Mouse (Mus musculus): ENCODE data around the gene Myef2.

Myef2 gene

GRCm38 (mm10) chr2:125123477-125123852, at the start of gene Myef2:
Gene Myef2 (minus strand): TSS chr2:125123661.
- H3K36me3 ChIP-seq (ENCODE audit: insufficient read depth, low read length), result peaks cover 19% of the 10 kb centered on the region; the same call in 1 of the 2 replicates
- H3K9me3 ChIP-seq (ENCODE audit: low read length), result no peaks in the 10 kb centered on the region
- peaks cover 62% of the 10 kb centered on the region for H3K4me1 ChIP-seq (replicated peaks; ENCODE audit: low read depth, low read length)
- no peaks in the 10 kb centered on the region for H3K27me3 ChIP-seq (ENCODE audit: insufficient read depth, low read length)
- H3K4me3 ChIP-seq (replicated peaks; ENCODE audit: low read length), result peak within 1 kb of the TSS; percentile 87
- no peak for TF ChIP-seq NANOG (IDR thresholded peaks at IDR 0.05; ENCODE audit: borderline replicate concordance, low read length)
- no peak for TF ChIP-seq CTCF (conservative IDR thresholded peaks at IDR 0.05; ENCODE audit: low read length)
- no peak for TF ChIP-seq POU5F1 (IDR thresholded peaks at IDR 0.05; ENCODE audit: borderline replicate concordance, low read length)

GRCm38 (mm10) chr2:125162012-125162470, 38.6 kb upstream of the Myef2 start:
- TF ChIP-seq CTCF (conservative IDR thresholded peaks at IDR 0.05; ENCODE audit: low read length) (no peak), NANOG (IDR thresholded peaks at IDR 0.05; ENCODE audit: borderline replicate concordance, low read length) (no peak), POU5F1 (IDR thresholded peaks at IDR 0.05; ENCODE audit: borderline replicate concordance, low read length) (no peak)
- peaks cover 15% of the 10 kb centered on the region for H3K4me1 ChIP-seq (replicated peaks; ENCODE audit: low read depth, low read length)
- no peaks in the 10 kb centered on the region for H3K9me3 ChIP-seq (ENCODE audit: low read length)
- peaks cover 5% of the 10 kb centered on the region; the same call in 1 of the 2 replicates for H3K27me3 ChIP-seq (ENCODE audit: insufficient read depth, low read length)
- H3K36me3 ChIP-seq (ENCODE audit: insufficient read depth, low read length), result no peaks in the 10 kb centered on the region
- no peak overlapping the region for H3K4me3 ChIP-seq (replicated peaks; ENCODE audit: low read length)

GRCm38 (mm10) chr2:125155504-125155903, 32.0 kb upstream of the Myef2 start:
- TF ChIP-seq CTCF (conservative IDR thresholded peaks at IDR 0.05; ENCODE audit: low read length) (no peak; the same call in 1 of the 2 replicates), NANOG (IDR thresholded peaks at IDR 0.05; ENCODE audit: borderline replicate concordance, low read length) (no peak), POU5F1 (IDR thresholded peaks at IDR 0.05; ENCODE audit: borderline replicate concordance, low read length) (no peak)

GRCm38 (mm10) chr2:125154294-125154693, 30.8 kb upstream of the Myef2 start:
- no peak for TF ChIP-seq CTCF (conservative IDR thresholded peaks at IDR 0.05; ENCODE audit: low read length)
- peaks cover 23% of the 10 kb centered on the region for H3K4me1 ChIP-seq (replicated peaks; ENCODE audit: low read depth, low read length)
- H3K36me3 ChIP-seq (ENCODE audit: insufficient read depth, low read length), result no peaks in the 10 kb centered on the region
- no peaks in the 10 kb centered on the region for H3K9me3 ChIP-seq (ENCODE audit: low read length)
- peak overlapping the region; percentile 13; the same call in 1 of the 2 replicates for H3K4me3 ChIP-seq (replicated peaks; ENCODE audit: low read length)
- H3K27me3 ChIP-seq (ENCODE audit: insufficient read depth, low read length), result peaks cover 14% of the 10 kb centered on the region

More at GRCm38 (mm10) chr2:125155504-125155903, 32.0 kb upstream of the Myef2 start:
- no peak overlapping the region for H3K4me3 ChIP-seq (replicated peaks; ENCODE audit: low read length)
- no peaks in the 10 kb centered on the region for H3K36me3 ChIP-seq (ENCODE audit: insufficient read depth, low read length)
- peaks cover 23% of the 10 kb centered on the region for H3K4me1 ChIP-seq (replicated peaks; ENCODE audit: low read depth, low read length)
- peaks cover 8% of the 10 kb centered on the region for H3K27me3 ChIP-seq (ENCODE audit: insufficient read depth, low read length)
- no peaks in the 10 kb centered on the region for H3K9me3 ChIP-seq (ENCODE audit: low read length)

- H3K4me3 ChIP-seq (replicated peaks; ENCODE audit: low read length), result no peak within 1 kb of the TSS
- no peaks in the 10 kb centered on the region for H3K9me3 ChIP-seq (ENCODE audit: low read length)
- peaks cover 26% of the 10 kb centered on the region for H3K27me3 ChIP-seq (ENCODE audit: insufficient read depth, low read length)
- H3K4me1 ChIP-seq (replicated peaks; ENCODE audit: low read depth, low read length), result peaks cover 23% of the 10 kb centered on the region
- TF ChIP-seq NANOG (IDR thresholded peaks at IDR 0.05; ENCODE audit: borderline replicate concordance, low read length) (no peak), POU5F1 (IDR thresholded peaks at IDR 0.05; ENCODE audit: borderline replicate concordance, low read length) (no peak), CTCF (conservative IDR thresholded peaks at IDR 0.05; ENCODE audit: low read length) (no peak)
- no peaks in the 10 kb centered on the region for H3K36me3 ChIP-seq (ENCODE audit: insufficient read depth, low read length)
Measured at GRCm38 (mm10) chr2:125152388-125152787, 28.9 kb upstream of the Myef2 start, which contains the start of gene Slc12a1. Gene Slc12a1 (plus strand): TSS chr2:125152505.

GRCm38 (mm10) chr2:125142336-125142735, 18.9 kb upstream of the Myef2 start:
- H3K27me3 ChIP-seq (ENCODE audit: insufficient read depth, low read length), result no peaks in the 10 kb centered on the region; the same call in 1 of the 2 replicates
- no peaks in the 10 kb centered on the region for H3K36me3 ChIP-seq (ENCODE audit: insufficient read depth, low read length)
- H3K4me3 ChIP-seq (replicated peaks; ENCODE audit: low read length), result no peak overlapping the region
- no peaks in the 10 kb centered on the region for H3K9me3 ChIP-seq (ENCODE audit: low read length)
- no peaks in the 10 kb centered on the region for H3K4me1 ChIP-seq (replicated peaks; ENCODE audit: low read depth, low read length)
- TF ChIP-seq CTCF (conservative IDR thresholded peaks at IDR 0.05; ENCODE audit: low read length), result no peak
- TF ChIP-seq NANOG (IDR thresholded peaks at IDR 0.05; ENCODE audit: borderline replicate concordance, low read length), result no peak
- no peak for TF ChIP-seq POU5F1 (IDR thresholded peaks at IDR 0.05; ENCODE audit: borderline replicate concordance, low read length)

- peaks cover 19% of the 10 kb centered on the region for H3K4me1 ChIP-seq (replicated peaks; ENCODE audit: low read depth, low read length)
- peak overlapping the region; percentile 61 for H3K4me3 ChIP-seq (replicated peaks; ENCODE audit: low read length)
- peaks cover 8% of the 10 kb centered on the region; the same call in 1 of the 2 replicates for H3K27me3 ChIP-seq (ENCODE audit: insufficient read depth, low read length)
- TF ChIP-seq CTCF (conservative IDR thresholded peaks at IDR 0.05; ENCODE audit: low read length) (no peak), POU5F1 (IDR thresholded peaks at IDR 0.05; ENCODE audit: borderline replicate concordance, low read length) (no peak), NANOG (IDR thresholded peaks at IDR 0.05; ENCODE audit: borderline replicate concordance, low read length) (no peak)
- 0 out of 2 replicates have a peak, but pooled peaks cover 3% of the 10 kb centered on the region for H3K9me3 ChIP-seq (ENCODE audit: low read length)
- H3K36me3 ChIP-seq (ENCODE audit: insufficient read depth, low read length), result no peaks in the 10 kb centered on the region
Measured at GRCm38 (mm10) chr2:125136846-125137245, 13.4 kb upstream of the Myef2 start.

GRCm38 (mm10) chr2:125135903-125136811, 12.7 kb upstream of the Myef2 start, which contains the start of gene Ctxn2:
Gene Ctxn2 (plus strand): TSS chr2:125136692.
- TF ChIP-seq CTCF (conservative IDR thresholded peaks at IDR 0.05; ENCODE audit: low read length) (no peak), NANOG (IDR thresholded peaks at IDR 0.05; ENCODE audit: borderline replicate concordance, low read length) (no peak), POU5F1 (IDR thresholded peaks at IDR 0.05; ENCODE audit: borderline replicate concordance, low read length) (no peak)
- Histone ChIP-seq H3K27me3 (ENCODE audit: insufficient read depth, low read length) (peaks cover 8% of the 10 kb centered on the region; the same call in 1 of the 2 replicates), H3K36me3 (ENCODE audit: insufficient read depth, low read length) (no peaks in the 10 kb centered on the region), H3K9me3 (ENCODE audit: low read length) (0 out of 2 replicates have a peak, but pooled peaks cover 3% of the 10 kb centered on the region), H3K4me1 (replicated peaks; ENCODE audit: low read depth, low read length) (peaks cover 19% of the 10 kb centered on the region), H3K4me3 (replicated peaks; ENCODE audit: low read length) (peak within 1 kb of the TSS; percentile 61)

All from E14TG2a.4 (cell line).